Mouse (Mus musculus): Measurements from ENCODE around the gene Rplp2. TPM values are rescaled to one million over a fixed set of nuclear protein-coding genes. Genes with fewer than 3 reads are reported as not detected.

Gene Rplp2
- polyA plus RNA-seq, 1 experiment from 2014 or later: 1,344 TPM

GRCm38 (mm10) chr7:141463824-141464602 is 16.8 kb downstream of the Rplp2 start:
- no peak for ATAC-seq (ENCODE audit: insufficient number of reproducible peaks, low FRiP score, low TSS enrichment, low read depth)
- Histone ChIP-seq H3K9ac (no peak overlapping the region), H3K36me3 (0 out of 2 replicates have a peak, but pooled peaks cover 4% of the 10 kb centered on the region), H3K27ac (replicated peaks) (0 out of 2 replicates have a peak overlapping the region, but pooled peaks have one; percentile 5), H3K27me3 (peaks cover 70% of the 10 kb centered on the region), H3K4me1 (peaks cover 52% of the 10 kb centered on the region), H3K9me3 (replicated peaks) (no peaks in the 10 kb centered on the region), H3K4me3 (replicated peaks) (peak overlapping the region; percentile 27; the same call in 1 of the 2 replicates), H3K4me2 (replicated peaks) (peak overlapping the region; percentile 43)
- WGBS: 26% methylated on average over 12 of the region's 12 CpGs

- no peaks in the 10 kb centered on the region for H3K9me3 ChIP-seq (replicated peaks)
- H3K36me3 ChIP-seq: 0 out of 2 replicates have a peak, but pooled peaks cover 3% of the 10 kb centered on the region
- peaks cover 59% of the 10 kb centered on the region for H3K4me1 ChIP-seq
- H3K9ac ChIP-seq: no peak overlapping the region
- no peak for ATAC-seq (ENCODE audit: insufficient number of reproducible peaks, low FRiP score, low TSS enrichment, low read depth)
- H3K27me3 ChIP-seq: peaks cover 63% of the 10 kb centered on the region
- 10% methylated on average over 38 of the region's 38 CpGs for WGBS
- peak overlapping the region; percentile 43 for H3K4me2 ChIP-seq (replicated peaks)
- H3K27ac ChIP-seq (replicated peaks): 0 out of 2 replicates have a peak overlapping the region, but pooled peaks have one; percentile 5
- H3K4me3 ChIP-seq (replicated peaks): peak overlapping the region; percentile 27
Measured at GRCm38 (mm10) chr7:141464603-141465201, 17.5 kb downstream of the Rplp2 start.

GRCm38 (mm10) chr7:141465388-141466044 is 18.3 kb downstream of the Rplp2 start:
- no peak overlapping the region for H3K27ac ChIP-seq (replicated peaks)
- no peak for ATAC-seq (ENCODE audit: insufficient number of reproducible peaks, low FRiP score, low TSS enrichment, low read depth)
- H3K4me2 ChIP-seq (replicated peaks): peak overlapping the region; percentile 43
- no peaks in the 10 kb centered on the region for H3K9me3 ChIP-seq (replicated peaks)
- no peak overlapping the region for H3K9ac ChIP-seq
- peaks cover 65% of the 10 kb centered on the region for H3K4me1 ChIP-seq
- 32% methylated on average over 8 of the region's 10 CpGs for WGBS
- H3K27me3 ChIP-seq: peaks cover 55% of the 10 kb centered on the region
- H3K4me3 ChIP-seq (replicated peaks): peak overlapping the region; percentile 27
- peaks cover 11% of the 10 kb centered on the region for H3K36me3 ChIP-seq

GRCm38 (mm10) chr7:141466045-141466394 is 18.9 kb downstream of the Rplp2 start:
- no peak overlapping the region for H3K4me3 ChIP-seq (replicated peaks)
- no peak overlapping the region for H3K9ac ChIP-seq
- no peak overlapping the region for H3K27ac ChIP-seq (replicated peaks)
- H3K36me3 ChIP-seq: peaks cover 16% of the 10 kb centered on the region
- peaks cover 50% of the 10 kb centered on the region for H3K27me3 ChIP-seq
- no peak for ATAC-seq (ENCODE audit: insufficient number of reproducible peaks, low FRiP score, low TSS enrichment, low read depth)
- WGBS: 76% methylated on average over 7 of the region's 7 CpGs
- no peak overlapping the region for H3K4me2 ChIP-seq (replicated peaks)
- peaks cover 65% of the 10 kb centered on the region for H3K4me1 ChIP-seq
- no peaks in the 10 kb centered on the region for H3K9me3 ChIP-seq (replicated peaks)

- H3K27ac ChIP-seq (replicated peaks): peak overlapping the region; percentile 92
- peaks cover 22% of the 10 kb centered on the region for H3K36me3 ChIP-seq
- H3K4me3 ChIP-seq (replicated peaks): peak overlapping the region; percentile 79
- 56% methylated on average over 10 of the region's 10 CpGs for WGBS
- ATAC-seq (ENCODE audit: insufficient number of reproducible peaks, low FRiP score, low TSS enrichment, low read depth): no peak
- peaks cover 44% of the 10 kb centered on the region for H3K27me3 ChIP-seq
- peak overlapping the region; percentile 52; the same call in 1 of the 2 replicates for H3K9ac ChIP-seq
- H3K4me2 ChIP-seq (replicated peaks): peak overlapping the region; percentile 75
- no peaks in the 10 kb centered on the region for H3K9me3 ChIP-seq (replicated peaks)
- peaks cover 62% of the 10 kb centered on the region for H3K4me1 ChIP-seq
Measured at GRCm38 (mm10) chr7:141466607-141467148, 19.5 kb downstream of the Rplp2 start.

- peaks cover 57% of the 10 kb centered on the region for H3K4me1 ChIP-seq
- H3K9me3 ChIP-seq (replicated peaks): no peaks in the 10 kb centered on the region
- peak within 1 kb of the TSS; percentile 52 for H3K9ac ChIP-seq
- peak; percentile 77 for ATAC-seq (ENCODE audit: insufficient number of reproducible peaks, low FRiP score, low TSS enrichment, low read depth)
- H3K27ac ChIP-seq (replicated peaks): peak within 1 kb of the TSS; percentile 92
- under 1% methylated on average over 52 of the region's 52 CpGs for WGBS
- H3K27me3 ChIP-seq: peaks cover 36% of the 10 kb centered on the region
- peak within 1 kb of the TSS; percentile 79 for H3K4me3 ChIP-seq (replicated peaks)
- H3K4me2 ChIP-seq (replicated peaks): peak within 1 kb of the TSS; percentile 75
- peaks cover 28% of the 10 kb centered on the region for H3K36me3 ChIP-seq
Measured at GRCm38 (mm10) chr7:141467230-141468030, 20.3 kb downstream of the Rplp2 start, which contains the start of gene Cd151. Gene Cd151, plus strand, starts transcription at chr7:141467392.

GRCm38 (mm10) chr7:141468164-141468521 is 21.0 kb downstream of the Rplp2 start:
- Histone ChIP-seq H3K9ac (peak overlapping the region; percentile 52), H3K9me3 (replicated peaks) (no peaks in the 10 kb centered on the region), H3K27ac (replicated peaks) (peak overlapping the region; percentile 92), H3K36me3 (peaks cover 33% of the 10 kb centered on the region), H3K4me3 (replicated peaks) (peak overlapping the region; percentile 79), H3K27me3 (peaks cover 30% of the 10 kb centered on the region), H3K4me2 (replicated peaks) (peak overlapping the region; percentile 75), H3K4me1 (peaks cover 57% of the 10 kb centered on the region)
- no peak for ATAC-seq (ENCODE audit: insufficient number of reproducible peaks, low FRiP score, low TSS enrichment, low read depth)
- WGBS: 17% methylated on average over 5 of the region's 5 CpGs

- H3K4me3 ChIP-seq (replicated peaks): peak overlapping the region; percentile 79
- H3K9me3 ChIP-seq (replicated peaks): no peaks in the 10 kb centered on the region
- ATAC-seq (ENCODE audit: insufficient number of reproducible peaks, low FRiP score, low TSS enrichment, low read depth): peak; percentile 50
- peak overlapping the region; percentile 75 for H3K4me2 ChIP-seq (replicated peaks)
- peaks cover 33% of the 10 kb centered on the region for H3K36me3 ChIP-seq
- H3K27me3 ChIP-seq: peaks cover 25% of the 10 kb centered on the region
- peaks cover 61% of the 10 kb centered on the region for H3K4me1 ChIP-seq
- WGBS: 4% methylated on average over 8 of the region's 8 CpGs
- peak overlapping the region; percentile 92 for H3K27ac ChIP-seq (replicated peaks)
- peak overlapping the region; percentile 52 for H3K9ac ChIP-seq
Measured at GRCm38 (mm10) chr7:141468522-141469211, 21.5 kb downstream of the Rplp2 start.

- H3K27me3 ChIP-seq: peaks cover 18% of the 10 kb centered on the region
- H3K4me3 ChIP-seq (replicated peaks): peak overlapping the region; percentile 79
- peak overlapping the region; percentile 75 for H3K4me2 ChIP-seq (replicated peaks)
- no peak for ATAC-seq (ENCODE audit: insufficient number of reproducible peaks, low FRiP score, low TSS enrichment, low read depth)
- peaks cover 33% of the 10 kb centered on the region for H3K36me3 ChIP-seq
- H3K27ac ChIP-seq (replicated peaks): 0 out of 2 replicates have a peak overlapping the region, but pooled peaks have one; percentile 92
- peaks cover 67% of the 10 kb centered on the region for H3K4me1 ChIP-seq
- WGBS: 83% methylated on average over 6 of the region's 6 CpGs
- no peaks in the 10 kb centered on the region for H3K9me3 ChIP-seq (replicated peaks)
- peak overlapping the region; percentile 21 for H3K9ac ChIP-seq
Measured at GRCm38 (mm10) chr7:141469352-141469751, 22.2 kb downstream of the Rplp2 start.
